ENCODE assay signal across 15 mouse cellular contexts in genomic region chr17:65656076-65656475, GRCm38 (mm10). TPM values are rescaled to one million over a fixed set of nuclear protein-coding genes. Genes with fewer than 3 reads are reported as not detected.
"Had no signal": no experiment of that assay in that cellular context is flagged by ENCODE, and none has a peak within 500 bp of the region (broad histone marks: within the 10 kb centered on the region; RNA-seq: fewer than 3 reads in every experiment).

No protein-coding gene starts in this region.

- H3K4me2 ChIP-seq: intestine, embryonic 15.5 days; limb, embryonic 13.5 days; midbrain, embryonic 13.5 days had no signal

- H3K4me3 ChIP-seq: intestine, embryonic 15.5 days; limb, embryonic 13.5 days; megakaryocyte, embryonic 14.5 days; midbrain, embryonic 13.5 days had no signal

- H3K27me3 ChIP-seq: intestine, embryonic 15.5 days; limb, embryonic 13.5 days; midbrain, embryonic 13.5 days had no signal

- H3K36me3 ChIP-seq: intestine, embryonic 15.5 days had no signal

- H3K27ac ChIP-seq: intestine, embryonic 15.5 days; kidney, postnatal 0 days; limb, embryonic 13.5 days; midbrain, embryonic 13.5 days had no signal

- ATAC-seq: intestine, embryonic 15.5 days; midbrain, embryonic 13.5 days had no signal

- DNase-seq: kidney, adult 9 months; kidney, postnatal 36 days; layer of hippocampus, adult 9-11 months; right cerebral cortex, postnatal 14 days; thymus, adult 2 months; thymus, postnatal 25 days had no signal

- H3K9ac ChIP-seq: intestine, embryonic 15.5 days; limb, embryonic 13.5 days; midbrain, embryonic 13.5 days had no signal

- H3K9me3 ChIP-seq: intestine, embryonic 15.5 days; limb, embryonic 13.5 days; megakaryocyte, embryonic 14.5 days; midbrain, embryonic 13.5 days had no signal

- H3K4me1 ChIP-seq: intestine, embryonic 15.5 days; limb, embryonic 13.5 days; midbrain, embryonic 13.5 days had no signal

RNA-seq across cellular contexts. Expression of gene Txndc2, which starts 14.1 kb away (rescaled TPM):
- polyA plus RNA-seq: intestine, embryonic 15.5 days; kidney, postnatal 0 days; lung, embryonic 16.5 days; midbrain, embryonic 13.5 days; midbrain, postnatal 0 days; spleen, adult 2 months; stomach, embryonic 16.5 days; thymus, adult 2 months had no signal
